Mouse (Mus musculus) adrenal gland, postnatal 10 days (tissue): Measurements from ENCODE around the gene Slc37a4. TPM values are rescaled to one million over a fixed set of nuclear protein-coding genes. Genes with fewer than 3 reads are reported as not detected.
"Not testable (repeated sequence)": the region's sequence is repeated elsewhere in the genome, so short reads cannot be mapped to it uniquely, and the experiment has no call there.

Experiments used
- DNase-seq: peaks from one replicate; pipeline ENCODE4 v3.0.0; 2021; ENCODE audit warnings: mixed read lengths
- microRNA-seq: library from miRNA; unstranded; fragments of <30 nt; microRNA quantifications from one replicate; pipeline ENCODE4 v1.2.0, GENCODE M21; 2021
- total RNA-seq, 2 experiments: library from RNA; stranded (reverse); gene quantifications; 2 replicates each; pipeline ENCODE4 v1.2.3; 2021

Slc37a4 gene
- total RNA-seq, 2 experiments from 2014 or later: 30.6 to 44.8 TPM

GRCm38 (mm10) chr9:44435747-44436146 lies 39.1 kb downstream of the Slc37a4 start:
- DNase-seq: no peak

- DNase-seq: no peak
Observed at GRCm38 (mm10) chr9:44440961-44441360, 44.3 kb downstream of the Slc37a4 start, which contains the start of gene Foxr1. Gene Foxr1 (minus strand): TSS chr9:44441136.

- DNase-seq: not testable (repeated sequence)
Observed at GRCm38 (mm10) chr9:44444402-44445025, 47.9 kb downstream of the Slc37a4 start.

DNA sequence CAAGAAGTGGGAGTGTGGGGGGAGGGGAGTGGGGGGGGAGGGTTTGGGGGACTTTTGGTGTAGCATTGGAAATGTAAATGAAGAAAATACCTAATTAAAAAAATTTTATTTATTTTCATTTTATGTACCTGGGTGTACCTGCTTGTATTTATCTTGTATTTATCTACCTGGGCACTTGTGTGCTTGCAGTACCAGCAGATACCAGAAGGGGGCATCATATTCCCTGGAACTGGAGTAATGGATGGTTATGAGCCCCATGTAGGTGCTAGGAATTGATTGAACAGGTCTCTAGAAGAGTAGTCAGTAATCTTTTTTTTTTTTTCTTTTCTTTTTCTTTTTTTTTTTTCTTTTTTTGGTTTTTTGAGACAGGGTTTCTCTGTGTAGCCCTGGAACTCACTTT lies 53.7 kb downstream of the Slc37a4 start:
- DNase-seq: no peak

Small RNA genes within 50 kb of the gene (microRNA-seq; reads per million reads assigned to microRNA genes)
- gene Mir7085: 1.4 reads per million

Other genes with a start within 250 kb of the Slc37a4 start
- gene Cbl, start 162.8 kb upstream of the Slc37a4 start, total RNA-seq: 10 to 100 TPM; 28.2 to 32.4 TPM
- gene Ccdc153, start 156.2 kb upstream of the Slc37a4 start, total RNA-seq: 1 to 10 TPM; 1.5 to 1.6 TPM
- under 1 TPM in 1 of 2 experiments, not detected in 1; 0.48 TPM for gene Pdzd3, start 145.4 kb upstream of the Slc37a4 start, total RNA-seq
- 10 to 100 TPM; 23.1 to 30.6 TPM for gene Nlrx1, start 128.3 kb upstream of the Slc37a4 start, total RNA-seq
- gene Abcg4, start 108.2 kb upstream of the Slc37a4 start, total RNA-seq: 10 to 100 TPM; 15.0 to 23.1 TPM
- 10 to 100 TPM; 17.3 to 24.4 TPM for gene Hinfp, start 91.2 kb upstream of the Slc37a4 start, total RNA-seq
- gene C2cd2l, start 76.6 kb upstream of the Slc37a4 start, total RNA-seq: 10 to 100 TPM; 19.3 to 25.1 TPM
- 10 to 100 TPM; 25.2 to 27.7 TPM for gene Dpagt1, start 70.8 kb upstream of the Slc37a4 start, total RNA-seq
- 10 to 100 TPM; 87.2 to 99.6 TPM for gene H2afx, start 62.2 kb upstream of the Slc37a4 start, total RNA-seq
- 100 to 1,000 TPM in 1 of 2 experiments, 10 to 100 TPM in 1; 86.7 to 101 TPM for gene Hmbs, start 52.6 kb upstream of the Slc37a4 start, total RNA-seq
- 10 to 100 TPM; 42.3 to 47.3 TPM for gene Vps11, start 35.2 kb upstream of the Slc37a4 start, total RNA-seq
- 100 to 1,000 TPM in 1 of 2 experiments, 10 to 100 TPM in 1; 97.2 to 121 TPM for gene Hyou1, start 17.4 kb upstream of the Slc37a4 start, total RNA-seq
- gene Rps25, start 10.3 kb downstream of the Slc37a4 start, total RNA-seq: 1,000 to 10,000 TPM; 1,303 to 1,311 TPM
- gene Trappc4, start 10.7 kb downstream of the Slc37a4 start, total RNA-seq: 10 to 100 TPM; 65.4 to 70.9 TPM
- 10 to 100 TPM; 15.4 to 20.7 TPM for gene Ccdc84, start 21.7 kb downstream of the Slc37a4 start, total RNA-seq
- gene Foxr1, start 44.3 kb downstream of the Slc37a4 start, total RNA-seq: not detected
- gene Upk2, start 58.1 kb downstream of the Slc37a4 start, total RNA-seq: not detected
- gene Bcl9l, start 86.0 kb downstream of the Slc37a4 start, total RNA-seq: 10 to 100 TPM; 64.6 to 72.6 TPM
- gene Cxcr5, start 165.0 kb downstream of the Slc37a4 start, total RNA-seq: 1 to 10 TPM; 1.0 to 1.4 TPM
- gene Ddx6, start 208.0 kb downstream of the Slc37a4 start, total RNA-seq: 100 to 1,000 TPM; 106 to 118 TPM